ENCODE assay signal across 12 mouse cellular contexts in the genomic region with DNA sequence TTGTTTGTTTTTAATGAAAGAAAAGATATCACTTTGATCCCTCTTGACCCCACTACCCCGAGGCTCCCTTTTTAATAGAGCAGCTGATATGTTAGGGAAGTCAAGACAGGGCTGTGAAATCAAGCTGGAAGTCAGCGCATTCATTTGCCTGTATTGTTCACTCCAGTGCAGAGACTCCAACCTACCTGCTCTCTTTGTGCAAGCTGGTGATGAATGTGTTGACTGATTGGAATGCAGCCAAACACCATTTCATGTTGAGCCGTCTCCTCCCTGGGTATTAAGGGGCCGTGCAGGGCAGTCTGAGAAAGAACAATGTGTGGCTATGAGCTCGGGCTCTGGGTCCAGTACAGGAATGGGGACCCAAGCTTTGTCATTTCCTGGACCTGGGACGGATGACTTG.
DNase-seq lines count a peak whose midpoint lies in the region; ATAC-seq lines count a peak whose summit lies in the region.
"Had no signal": no experiment of that assay in that cellular context is flagged by ENCODE, and none has a peak within 500 bp of the region (broad histone marks: within the 10 kb centered on the region; RNA-seq: fewer than 3 reads in every experiment).

No protein-coding gene starts in this region.

- no peak overlapping the region for H3K4me2 ChIP-seq in heart, embryonic 16.5 days (ENCODE audit: low read depth, low read length)
- no peak overlapping the region for H3K4me2 ChIP-seq in embryonic facial prominence, embryonic 12.5 days (replicated peaks)
- H3K4me2 ChIP-seq in neural tube, embryonic 12.5 days (replicated peaks) = no peak overlapping the region
- H3K4me2 ChIP-seq: heart, embryonic 11.5 days had no signal

- H3K36me3 ChIP-seq in heart, embryonic 16.5 days (ENCODE audit: control insufficient read depth, insufficient read depth) = no peaks in the 10 kb centered on the region
- no peaks in the 10 kb centered on the region for H3K36me3 ChIP-seq in embryonic facial prominence, embryonic 12.5 days
- no peaks in the 10 kb centered on the region for H3K36me3 ChIP-seq in limb, embryonic 10.5 days
- no peaks in the 10 kb centered on the region for H3K36me3 ChIP-seq in neural tube, embryonic 12.5 days

- no peak overlapping the region for H3K27ac ChIP-seq in heart, embryonic 16.5 days (ENCODE audit: low read length)
- H3K27ac ChIP-seq in embryonic facial prominence, embryonic 12.5 days = peak overlapping the region; percentile 19; the same call in 1 of the 2 replicates
- peak overlapping the region; percentile 46; the same call in 1 of the 2 replicates for H3K27ac ChIP-seq in limb, embryonic 10.5 days
- no peak overlapping the region for H3K27ac ChIP-seq in neural tube, embryonic 12.5 days
- H3K27ac ChIP-seq: liver, embryonic 14.5 days had no signal

- H3K27me3 ChIP-seq in heart, embryonic 16.5 days (ENCODE audit: control insufficient read depth, insufficient read depth, low read length) = no peaks in the 10 kb centered on the region
- no peaks in the 10 kb centered on the region for H3K27me3 ChIP-seq in embryonic facial prominence, embryonic 12.5 days
- H3K27me3 ChIP-seq in limb, embryonic 10.5 days (ENCODE audit: low read depth, poor library complexity, severe bottlenecking) = no peaks in the 10 kb centered on the region
- H3K27me3 ChIP-seq in neural tube, embryonic 12.5 days (replicated peaks) = no peaks in the 10 kb centered on the region

- 23% methylated on average over 6 of the region's 6 CpGs for WGBS in heart, embryonic 16.5 days
- WGBS in embryonic facial prominence, embryonic 12.5 days = 49% methylated on average over 6 of the region's 6 CpGs
- WGBS in limb, embryonic 10.5 days = 51% methylated on average over 6 of the region's 6 CpGs
- WGBS in neural tube, embryonic 12.5 days = 47% methylated on average over 6 of the region's 6 CpGs

- no peak overlapping the region for H3K4me3 ChIP-seq in heart, embryonic 16.5 days (ENCODE audit: low read length)
- H3K4me3 ChIP-seq in embryonic facial prominence, embryonic 12.5 days = no peak overlapping the region
- H3K4me3 ChIP-seq in limb, embryonic 10.5 days = no peak overlapping the region
- no peak overlapping the region for H3K4me3 ChIP-seq in neural tube, embryonic 12.5 days

- H3K9me3 ChIP-seq in heart, embryonic 16.5 days (replicated peaks; ENCODE audit: control insufficient read depth, low read length) = no peaks in the 10 kb centered on the region
- no peaks in the 10 kb centered on the region for H3K9me3 ChIP-seq in embryonic facial prominence, embryonic 12.5 days
- no peaks in the 10 kb centered on the region for H3K9me3 ChIP-seq in limb, embryonic 10.5 days (replicated peaks)
- H3K9me3 ChIP-seq in neural tube, embryonic 12.5 days = no peaks in the 10 kb centered on the region

- no peak overlapping the region for H3K9ac ChIP-seq in heart, embryonic 16.5 days (ENCODE audit: low read length)
- H3K9ac ChIP-seq in embryonic facial prominence, embryonic 12.5 days = no peak overlapping the region
- H3K9ac ChIP-seq in neural tube, embryonic 12.5 days = no peak overlapping the region
- H3K9ac ChIP-seq: liver, embryonic 14.5 days had no signal

- 0 out of 2 replicates have a peak, but pooled peaks have one; percentile 45 for ATAC-seq in heart, embryonic 16.5 days (replicated peaks; ENCODE audit: extremely low read depth, insufficient read depth, low FRiP score)
- 0 out of 2 replicates have a peak, but pooled peaks have one; percentile 52 for ATAC-seq in embryonic facial prominence, embryonic 12.5 days (ENCODE audit: insufficient number of reproducible peaks, insufficient read depth, low FRiP score, low TSS enrichment)
- 0 out of 2 replicates have a peak, but pooled peaks have one; percentile 17 for ATAC-seq in neural tube, embryonic 12.5 days (ENCODE audit: low FRiP score, low read depth)
- ATAC-seq in erythroid progenitor cell, adult 5-6 weeks (replicated peaks; ENCODE audit: low FRiP score, poor library complexity, severe bottlenecking) = no peak

- no peak for DNase-seq in heart, postnatal 4 days
- peak; percentile 47 for DNase-seq in limb, embryonic 10.5 days (ENCODE audit: low spot score)
- no peak for DNase-seq in right cerebral cortex, postnatal 36 days (ENCODE audit: low spot score in 2 of 2)
- no peak for DNase-seq in thymus, postnatal 36 days
- DNase-seq: cerebellum, postnatal 36 days; thymus, adult 2 months had no signal

- H3K4me1 ChIP-seq in heart, embryonic 16.5 days (ENCODE audit: control insufficient read depth, insufficient read depth, low read length) = peaks cover 2% of the 10 kb centered on the region; the same call in 1 of the 2 replicates
- peaks cover 20% of the 10 kb centered on the region for H3K4me1 ChIP-seq in embryonic facial prominence, embryonic 12.5 days
- peaks cover 45% of the 10 kb centered on the region for H3K4me1 ChIP-seq in limb, embryonic 10.5 days
- H3K4me1 ChIP-seq in neural tube, embryonic 12.5 days = no peaks in the 10 kb centered on the region

Comparison
In these comparisons a context has a peak if more than half of its experiments do, and no peak if none do; other contexts are left out.
1. H3K27ac ChIP-seq: peak in embryonic facial prominence, embryonic 12.5 days (single experiment) and limb, embryonic 10.5 days (single experiment); none in heart, embryonic 16.5 days (single experiment) and neural tube, embryonic 12.5 days (single experiment).